Mouse (Mus musculus) neural tube, embryonic 15.5 days (tissue): Measurements from ENCODE around the gene Def8. TPM values are rescaled to one million over a fixed set of nuclear protein-coding genes. Genes with fewer than 3 reads are reported as not detected.
"Not testable (repeated sequence)": the region's sequence is repeated elsewhere in the genome, so short reads cannot be mapped to it uniquely, and the experiment has no call there.

ENCODE experiments used
- ATAC-seq: fragments of 200-750 bp; cut with Nextera tagmentation; 2 replicates; pipeline ENCODE4 v1.8.0; 2017; ENCODE audit warnings: mild to moderate bottlenecking, moderate TSS enrichment, moderate library complexity; ENCODE audit not compliant: low FRiP score
- H3K27ac ChIP-seq: fragments of 300-500 bp; sonication (generic); replicated peaks from 2 replicates; pipeline ENCODE4 v1.5.1; 2015; ENCODE audit warnings: mild to moderate bottlenecking, inconsistent platforms
- H3K27me3 ChIP-seq: fragments of 300-500 bp; sonication (generic); replicated peaks from 2 replicates; pipeline ENCODE4 v1.6.1; 2015; ENCODE audit warnings: inconsistent platforms
- H3K36me3 ChIP-seq: fragments of 300-500 bp; sonication (generic); 2 replicates; pipeline ENCODE4 v1.6.1; 2015; ENCODE audit warnings: inconsistent platforms
- H3K4me1 ChIP-seq: fragments of 300-500 bp; sonication (generic); 2 replicates; pipeline ENCODE4 v1.6.1; 2015; ENCODE audit warnings: inconsistent platforms
- H3K4me2 ChIP-seq: fragments of 300-500 bp; sonication (generic); 2 replicates; pipeline ENCODE4 v1.6.1; 2015; ENCODE audit warnings: inconsistent platforms, mild to moderate bottlenecking, moderate library complexity
- H3K4me3 ChIP-seq: fragments of 300-500 bp; sonication (generic); replicated peaks from 2 replicates; pipeline ENCODE4 v1.5.1; 2015; ENCODE audit warnings: mild to moderate bottlenecking, inconsistent platforms
- H3K9ac ChIP-seq: fragments of 300-500 bp; sonication (generic); replicated peaks from 2 replicates; pipeline ENCODE4 v1.6.1; 2015; ENCODE audit warnings: mild to moderate bottlenecking, inconsistent platforms
- H3K9me3 ChIP-seq: fragments of 300-500 bp; sonication (generic); replicated peaks from 2 replicates; pipeline ENCODE4 v1.6.1; 2016; ENCODE audit warnings: inconsistent platforms
- WGBS: fragments of 180-500 bp; shearing (Covaris S2); methylation state at CpG from one replicate; pipeline ENCODE4 v1.1.7; 2015; ENCODE audit warnings: mixed read lengths; 5-methylcytosine and 5-hydroxymethylcytosine counted together
- polyA plus RNA-seq: library from polyadenylated mRNA; unstranded; fragments of >200 nt; fragmentation: Nextera tagmentation; extraction: Ambion mirVana; gene quantifications from 2 replicates; pipeline ENCODE4 v1.2.1, GENCODE M21; 2015

The Def8 gene
- polyA plus RNA-seq, 1 experiment from 2014 or later = 52.3 TPM

DNA sequence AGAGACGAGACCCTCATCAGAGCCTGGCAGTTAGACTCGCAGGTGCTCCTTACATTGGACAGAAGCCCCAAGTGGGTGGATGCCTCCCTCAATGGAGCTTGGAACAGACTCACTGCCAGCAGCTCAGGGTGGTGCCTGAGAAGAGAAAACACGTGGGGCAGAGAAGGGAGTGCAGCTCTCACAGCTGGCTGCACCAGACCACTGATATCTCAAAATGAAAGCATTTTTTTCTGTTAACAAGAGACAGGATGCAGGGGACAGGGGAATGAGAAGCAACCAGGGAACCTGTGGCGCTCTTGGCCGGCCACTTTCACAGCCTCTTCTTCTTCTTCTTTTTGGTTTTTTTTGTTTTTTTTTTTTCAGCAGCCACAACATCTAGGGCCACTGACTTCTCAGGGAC is 51.2 kb downstream of the Def8 start:
- not testable (repeated sequence) for H3K36me3 ChIP-seq, H3K4me3 ChIP-seq, H3K27me3 ChIP-seq, H3K27ac ChIP-seq, H3K9ac ChIP-seq, ATAC-seq, H3K9me3 ChIP-seq, H3K4me2 ChIP-seq
- 69% methylated on average over 5 of the region's 5 CpGs for WGBS
- peaks cover 18% of the 10 kb centered on the region for H3K4me1 ChIP-seq

GRCm38 (mm10) chr8:123476911-123477736 is 53.8 kb downstream of the Def8 start:
- Histone ChIP-seq H3K27ac (peak overlapping the region; percentile 98), H3K9me3 (no peaks in the 10 kb centered on the region), H3K4me3 (peak overlapping the region; percentile 84), H3K9ac (peak overlapping the region; percentile 77), H3K36me3 (peaks cover 19% of the 10 kb centered on the region), H3K27me3 (no peaks in the 10 kb centered on the region), H3K4me1 (peaks cover 18% of the 10 kb centered on the region), H3K4me2 (peak overlapping the region; percentile 82)
- peak; percentile 64 for ATAC-seq
- WGBS = 5% methylated on average over 34 of the region's 34 CpGs

- Histone ChIP-seq H3K9me3 (no peaks in the 10 kb centered on the region), H3K27me3 (no peaks in the 10 kb centered on the region), H3K4me1 (peaks cover 18% of the 10 kb centered on the region), H3K27ac (peak within 1 kb of the TSS; percentile 98), H3K9ac (peak within 1 kb of the TSS; percentile 77), H3K4me3 (peak within 1 kb of the TSS; percentile 84), H3K36me3 (peaks cover 24% of the 10 kb centered on the region), H3K4me2 (peak within 1 kb of the TSS; percentile 82)
- under 1% methylated on average over 57 of the region's 58 CpGs for WGBS
- ATAC-seq = peak; percentile 93
Observed at GRCm38 (mm10) chr8:123477737-123478258, 54.5 kb downstream of the Def8 start, which contains the start of gene Afg3l1. Gene Afg3l1 (plus strand): TSS chr8:123477903.

GRCm38 (mm10) chr8:123478456-123479218 is 55.3 kb downstream of the Def8 start:
- H3K27me3 ChIP-seq = no peaks in the 10 kb centered on the region
- peak overlapping the region; percentile 77 for H3K9ac ChIP-seq
- H3K4me3 ChIP-seq = peak overlapping the region; percentile 84
- peak overlapping the region; percentile 82 for H3K4me2 ChIP-seq
- peaks cover 29% of the 10 kb centered on the region for H3K36me3 ChIP-seq
- ATAC-seq = 0 out of 2 replicates have a peak, but pooled peaks have one; percentile 1
- peaks cover 18% of the 10 kb centered on the region for H3K4me1 ChIP-seq
- WGBS = 35% methylated on average over 16 of the region's 16 CpGs
- H3K9me3 ChIP-seq = no peaks in the 10 kb centered on the region
- peak overlapping the region; percentile 98 for H3K27ac ChIP-seq

GRCm38 (mm10) chr8:123482627-123483026 is 59.3 kb downstream of the Def8 start:
- Histone ChIP-seq H3K27me3 (no peaks in the 10 kb centered on the region), H3K4me2 (no peak overlapping the region), H3K27ac (no peak overlapping the region), H3K4me1 (peaks cover 10% of the 10 kb centered on the region), H3K36me3 (peaks cover 62% of the 10 kb centered on the region), H3K4me3 (no peak overlapping the region), H3K9me3 (no peaks in the 10 kb centered on the region), H3K9ac (no peak overlapping the region)
- no peak for ATAC-seq
- 89% methylated on average over 7 of the region's 7 CpGs for WGBS

- H3K36me3 ChIP-seq = peaks cover 95% of the 10 kb centered on the region
- 91% methylated on average over 15 of the region's 15 CpGs for WGBS
- no peak overlapping the region for H3K4me3 ChIP-seq
- ATAC-seq = no peak
- H3K9me3 ChIP-seq = no peaks in the 10 kb centered on the region
- H3K9ac ChIP-seq = no peak overlapping the region
- no peaks in the 10 kb centered on the region for H3K4me1 ChIP-seq
- H3K27ac ChIP-seq = no peak overlapping the region
- H3K4me2 ChIP-seq = no peak overlapping the region
- no peaks in the 10 kb centered on the region for H3K27me3 ChIP-seq
Observed at GRCm38 (mm10) chr8:123491280-123492075, 68.2 kb downstream of the Def8 start.

- H3K27ac ChIP-seq = no peak overlapping the region
- WGBS = 97% methylated on average over 9 of the region's 9 CpGs
- no peaks in the 10 kb centered on the region for H3K27me3 ChIP-seq
- H3K4me3 ChIP-seq = no peak overlapping the region
- no peak for ATAC-seq
- H3K9me3 ChIP-seq = no peaks in the 10 kb centered on the region
- H3K36me3 ChIP-seq = peaks cover 94% of the 10 kb centered on the region
- no peak overlapping the region for H3K4me2 ChIP-seq
- H3K4me1 ChIP-seq = no peaks in the 10 kb centered on the region
- H3K9ac ChIP-seq = no peak overlapping the region
Observed at GRCm38 (mm10) chr8:123492898-123493297, 69.6 kb downstream of the Def8 start.

DNA sequence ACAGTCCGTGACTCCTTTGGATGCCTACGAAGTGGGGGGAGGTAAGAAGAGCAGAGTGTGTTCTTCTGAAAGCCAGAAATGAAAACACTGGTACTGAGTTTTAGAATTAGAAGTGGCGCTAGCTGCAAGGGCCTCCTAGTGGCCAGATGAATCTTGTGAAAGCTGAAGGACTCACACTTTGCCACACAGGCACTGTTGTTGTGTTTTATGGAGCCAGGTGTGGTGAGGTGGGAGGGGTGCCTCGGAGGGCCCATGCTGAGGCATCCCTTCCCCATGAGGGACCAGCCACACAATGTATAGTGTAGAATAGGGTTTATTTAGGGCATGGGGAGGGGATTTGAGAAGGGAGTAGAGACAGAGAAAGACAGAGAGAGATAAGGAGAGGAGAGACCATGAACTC is 74.4 kb downstream of the Def8 start:
- no peak overlapping the region for H3K4me3 ChIP-seq
- H3K9ac ChIP-seq = no peak overlapping the region
- H3K36me3 ChIP-seq = peaks cover 93% of the 10 kb centered on the region
- ATAC-seq = no peak
- WGBS = 85% methylated on average over 4 of the region's 4 CpGs
- H3K27ac ChIP-seq = no peak overlapping the region
- H3K4me2 ChIP-seq = no peak overlapping the region
- H3K4me1 ChIP-seq = no peaks in the 10 kb centered on the region
- no peaks in the 10 kb centered on the region for H3K9me3 ChIP-seq
- H3K27me3 ChIP-seq = no peaks in the 10 kb centered on the region

DNA sequence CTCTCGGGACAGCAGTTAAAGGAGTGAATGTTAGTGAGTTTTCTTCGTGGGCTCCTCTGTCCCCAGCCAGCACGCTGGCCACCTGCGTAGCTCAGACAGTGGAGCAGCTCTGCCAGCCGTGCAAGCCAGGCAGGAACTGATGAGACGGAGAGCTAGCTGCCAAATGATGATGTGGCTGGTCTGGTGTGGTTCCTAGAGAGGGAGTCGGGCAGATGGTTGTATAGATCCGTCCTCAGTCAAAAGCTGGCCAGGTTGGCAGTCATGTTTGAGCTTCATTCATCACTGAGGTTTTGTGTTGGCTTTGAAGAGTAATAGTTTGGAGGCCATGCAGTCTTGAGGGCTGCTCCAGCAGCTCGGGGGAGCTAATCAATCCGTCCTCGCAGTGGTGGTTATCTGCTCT is 75.6 kb downstream of the Def8 start:
- no peaks in the 10 kb centered on the region for H3K9me3 ChIP-seq
- ATAC-seq = no peak
- H3K27ac ChIP-seq = no peak overlapping the region
- H3K27me3 ChIP-seq = no peaks in the 10 kb centered on the region
- no peaks in the 10 kb centered on the region for H3K4me1 ChIP-seq
- H3K36me3 ChIP-seq = peaks cover 93% of the 10 kb centered on the region
- 93% methylated on average over 11 of the region's 11 CpGs for WGBS
- no peak overlapping the region for H3K4me2 ChIP-seq
- no peak overlapping the region for H3K4me3 ChIP-seq
- H3K9ac ChIP-seq = no peak overlapping the region

DNA sequence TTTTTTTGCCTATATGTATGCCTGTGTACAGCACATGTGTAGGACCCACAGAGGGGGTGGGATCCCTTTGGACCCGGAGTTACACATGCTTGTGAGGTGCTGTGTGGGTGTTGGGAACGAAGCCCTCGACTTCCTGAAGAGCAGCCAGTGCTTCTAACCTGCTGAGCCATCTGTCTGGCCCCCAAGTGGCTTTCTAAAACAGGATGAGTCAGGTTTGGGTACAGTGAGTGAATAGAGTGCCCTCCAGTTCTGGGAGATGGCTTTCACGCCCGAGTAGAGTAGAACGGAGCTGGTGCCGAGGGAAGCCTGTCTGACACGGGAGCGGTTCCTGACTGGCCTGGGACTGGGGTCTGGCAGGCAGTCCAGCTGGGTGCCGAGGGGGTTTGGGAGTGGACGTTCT is 76.2 kb downstream of the Def8 start:
- H3K9ac ChIP-seq = no peak overlapping the region
- ATAC-seq = no peak
- no peak overlapping the region for H3K4me3 ChIP-seq
- 95% methylated on average over 11 of the region's 11 CpGs for WGBS
- H3K4me1 ChIP-seq = no peaks in the 10 kb centered on the region
- H3K27me3 ChIP-seq = no peaks in the 10 kb centered on the region
- no peak overlapping the region for H3K27ac ChIP-seq
- H3K36me3 ChIP-seq = peaks cover 92% of the 10 kb centered on the region
- H3K9me3 ChIP-seq = no peaks in the 10 kb centered on the region
- H3K4me2 ChIP-seq = no peak overlapping the region

DNA sequence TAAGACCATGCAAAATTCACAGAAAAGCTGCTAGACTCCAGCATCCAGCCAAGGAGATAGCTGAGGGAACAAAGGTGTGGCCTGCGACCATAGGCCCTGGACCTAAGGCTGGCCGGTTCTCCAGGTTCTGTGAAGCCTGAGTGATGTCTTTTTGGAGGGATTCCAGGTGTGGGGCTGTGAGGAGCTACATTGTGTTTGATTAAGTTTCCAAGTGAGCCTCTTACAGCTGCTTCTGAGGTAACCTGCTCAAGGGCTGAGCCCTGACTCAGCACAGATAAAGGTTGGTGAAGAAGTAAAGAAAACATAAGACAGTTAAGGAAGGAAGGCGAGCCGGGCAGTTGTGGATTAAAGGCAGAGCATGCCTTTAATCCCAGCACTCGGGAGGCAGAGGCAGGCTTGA is 78.9 kb downstream of the Def8 start:
- Histone ChIP-seq H3K4me3 (no peak overlapping the region), H3K4me1 (no peaks in the 10 kb centered on the region), H3K27me3 (no peaks in the 10 kb centered on the region), H3K27ac (no peak overlapping the region), H3K36me3 (peaks cover 92% of the 10 kb centered on the region), H3K9ac (no peak overlapping the region), H3K9me3 (no peaks in the 10 kb centered on the region), H3K4me2 (no peak overlapping the region)
- ATAC-seq = no peak
- WGBS = 94% methylated on average over 5 of the region's 5 CpGs
